Mouse (Mus musculus) forebrain, embryonic 14.5 days (tissue): ENCODE data around the gene Rasal1. TPM values are rescaled to one million over a fixed set of nuclear protein-coding genes. Genes with fewer than 3 reads are reported as not detected.

Experiments
- ATAC-seq: fragments of 200-750 bp; cut with Nextera tagmentation; 2 replicates; pipeline ENCODE4 v1.8.0; 2017; ENCODE audit warnings: mild to moderate bottlenecking, moderate library complexity
- DNase-seq: peaks from one replicate; pipeline ENCODE4 v3.0.0-alpha.2; 2015; ENCODE audit warnings: low spot score
- H3K27ac ChIP-seq: fragments of 300-500 bp; sonication (generic); 2 replicates; pipeline ENCODE4 v1.5.1; 2014; ENCODE audit warnings: low read depth, mild to moderate bottlenecking, control low read depth, low read length, moderate library complexity
- H3K27me3 ChIP-seq: fragments of 300-500 bp; sonication (generic); replicated peaks from 2 replicates; pipeline ENCODE4 v1.6.1; 2014; ENCODE audit warnings: low read length, control low read depth, mixed read lengths; ENCODE audit not compliant: control insufficient read depth, insufficient read depth
- H3K36me3 ChIP-seq: fragments of 300-500 bp; sonication (generic); 2 replicates; pipeline ENCODE4 v1.6.1; 2014; ENCODE audit warnings: low read length, control low read depth; ENCODE audit not compliant: control insufficient read depth, insufficient read depth
- H3K4me1 ChIP-seq: fragments of 300-500 bp; sonication (generic); 2 replicates; pipeline ENCODE4 v1.6.1; 2014; ENCODE audit warnings: antibody characterized with exemption, low read length, control low read depth; ENCODE audit not compliant: control insufficient read depth, insufficient read depth
- H3K4me2 ChIP-seq: fragments of 300-500 bp; sonication (generic); 2 replicates; pipeline ENCODE4 v1.6.1; 2014; ENCODE audit warnings: mild to moderate bottlenecking, control low read depth, low read length
- H3K4me3 ChIP-seq: fragments of 300-500 bp; sonication (generic); 2 replicates; pipeline ENCODE4 v1.5.1; 2014; ENCODE audit warnings: low read depth, low read length, control low read depth
- H3K9ac ChIP-seq: fragments of 300-500 bp; sonication (generic); 2 replicates; pipeline ENCODE4 v1.6.1; 2014; ENCODE audit warnings: mild to moderate bottlenecking, low read length, control low read depth, moderate library complexity
- H3K9me3 ChIP-seq: fragments of 300-500 bp; sonication (generic); replicated peaks from 2 replicates; pipeline ENCODE4 v1.6.1; 2016; ENCODE audit warnings: low read length, control low read depth, mixed read lengths; ENCODE audit not compliant: control insufficient read depth
- WGBS: fragments of 180-500 bp; shearing (Covaris S2); extraction: QIAGEN DNeasy Blood & Tissue Kit; methylation state at CpG from one replicate; pipeline ENCODE4 v1.1.7; 2014; 5-methylcytosine and 5-hydroxymethylcytosine counted together
- polyA plus RNA-seq: library from polyadenylated mRNA; unstranded; fragments of >200 nt; fragmentation: Nextera tagmentation; extraction: Ambion mirVana; gene quantifications from 2 replicates; pipeline ENCODE4 v1.2.1, GENCODE M21; 2014

Gene Rasal1
- polyA plus RNA-seq, 1 experiment from 2014 or later: 1.5 TPM

GRCm38 (mm10) chr5:120725811-120726455 lies 77.3 kb downstream of the Rasal1 start:
- ATAC-seq (no peak), DNase-seq (no peak)
- WGBS: 53% methylated on average over 12 of the region's 12 CpGs
- no peak overlapping the region for H3K27ac ChIP-seq
- H3K9me3 ChIP-seq: no peaks in the 10 kb centered on the region
- H3K4me2 ChIP-seq: no peak overlapping the region
- H3K9ac ChIP-seq: no peak overlapping the region
- H3K4me3 ChIP-seq: no peak overlapping the region
- H3K4me1 ChIP-seq: no peaks in the 10 kb centered on the region
- H3K27me3 ChIP-seq: no peaks in the 10 kb centered on the region
- no peaks in the 10 kb centered on the region for H3K36me3 ChIP-seq

Other genes starting within 250 kb of the Rasal1 start
- gene Lhx5, start 217.1 kb upstream of the Rasal1 start, polyA plus RNA-seq: 3.5 and 5.1 TPM in 2 replicates
- gene Sdsl, start 176.0 kb upstream of the Rasal1 start, polyA plus RNA-seq: 2.2 and 3.2 TPM in 2 replicates
- gene Sds, start 172.3 kb upstream of the Rasal1 start, polyA plus RNA-seq: not detected in 2 replicates
- gene Plbd2, start 145.2 kb upstream of the Rasal1 start, polyA plus RNA-seq: 14.8 and 16.2 TPM in 2 replicates
- gene Slc8b1, start 137.6 kb upstream of the Rasal1 start, polyA plus RNA-seq: 0.67 and 1.5 TPM in 2 replicates
- 10.5 and 13.3 TPM in 2 replicates for gene Tpcn1, start 60.1 kb upstream of the Rasal1 start, polyA plus RNA-seq
- 2.0 and 2.4 TPM in 2 replicates for gene Iqcd, start 59.8 kb upstream of the Rasal1 start, polyA plus RNA-seq
- 15.9 and 18.3 TPM in 2 replicates for gene Rita1, start 36.2 kb upstream of the Rasal1 start, polyA plus RNA-seq
- 26.9 and 33.1 TPM in 2 replicates for gene Ddx54, start 36.1 kb upstream of the Rasal1 start, polyA plus RNA-seq
- gene Cfap73, start 14.6 kb upstream of the Rasal1 start, polyA plus RNA-seq: 0.19 and 0.57 TPM in 2 replicates
- 27.5 and 35.5 TPM in 2 replicates for gene Dtx1, start 63.1 kb downstream of the Rasal1 start, polyA plus RNA-seq
- 0.11 and 0.42 TPM in 2 replicates for gene Oas2, start 101.0 kb downstream of the Rasal1 start, polyA plus RNA-seq
- 0.19 and 0.27 TPM in 2 replicates for gene Oas3, start 128.8 kb downstream of the Rasal1 start, polyA plus RNA-seq
- 0.13 TPM in 1 of 2 replicates, not detected in the other for gene Oas1e, start 146.7 kb downstream of the Rasal1 start, polyA plus RNA-seq
- gene Oas1c, start 163.7 kb downstream of the Rasal1 start, polyA plus RNA-seq: 0.38 and 0.45 TPM in 2 replicates
- gene Oas1f, start 198.6 kb downstream of the Rasal1 start, polyA plus RNA-seq: not detected in 2 replicates
- not detected in 2 replicates for gene Oas1h, start 212.6 kb downstream of the Rasal1 start, polyA plus RNA-seq
- gene Oas1g, start 238.8 kb downstream of the Rasal1 start, polyA plus RNA-seq: not detected in 2 replicates